Mouse (Mus musculus) CH12.LX (cell line): ENCODE results near the gene Sdccag8. TPM values are rescaled to one million over a fixed set of nuclear protein-coding genes. Genes with fewer than 3 reads are reported as not detected.

Experiments used
- DNase-seq: peaks from one replicate; pipeline ENCODE4 v3.0.0-alpha.2; 2013; ENCODE audit errors: extremely low read depth
- H3K27ac ChIP-seq: 2 replicates; pipeline ENCODE4 v1.5.1; 2012; ENCODE audit warnings: low read depth, mild to moderate bottlenecking, control low read depth, moderate library complexity; ENCODE audit not compliant: insufficient read depth
- H3K27me3 ChIP-seq: replicated peaks from 2 replicates; pipeline ENCODE3; 2012; ENCODE audit warnings: inconsistent platforms
- H3K36me3 ChIP-seq, 2 experiments: replicated peaks in 1 of 2; 2 replicates each; pipeline versions ENCODE3 to v1.6.1; 2012; ENCODE audit warnings: inconsistent platforms in 1 of 2, low read length in 1 of 2, mild to moderate bottlenecking in 1 of 2, mixed read lengths in 1 of 2, moderate library complexity in 1 of 2; ENCODE audit not compliant: control insufficient read depth in 1 of 2, insufficient read depth in 1 of 2
- H3K4me1 ChIP-seq, 2 experiments: 2 replicates each; pipeline ENCODE4 v1.6.1; 2012; ENCODE audit warnings: inconsistent platforms in 1 of 2, moderate library complexity in 1 of 2; ENCODE audit not compliant: insufficient read depth in 2 of 2, control insufficient read depth in 1 of 2
- H3K4me2 ChIP-seq: 2 replicates; pipeline ENCODE4 v1.6.1; 2012; ENCODE audit warnings: low read depth, mild to moderate bottlenecking, control low read depth; ENCODE audit not compliant: poor library complexity, insufficient read depth, severe bottlenecking
- H3K4me3 ChIP-seq, 3 experiments: fragments of 150-350 bp in 1 of 3; sonication (generic) in 1 of 3; replicated peaks in 1 of 3; 2 replicates each; pipeline versions ENCODE3 to v1.5.1; 2011 to 2012; ENCODE audit warnings: low read depth in 2 of 3, low read length in 2 of 3, mild to moderate bottlenecking in 2 of 3, moderate library complexity in 2 of 3, control low read depth in 1 of 3, improper control_type of control experiment in 1 of 3, inconsistent platforms in 1 of 3, mixed read lengths in 1 of 3; ENCODE audit not compliant: poor library complexity in 1 of 3
- H3K79me2 ChIP-seq: replicated peaks from 2 replicates; pipeline ENCODE4 v1.6.1; 2012; ENCODE audit warnings: mild to moderate bottlenecking, moderate library complexity; ENCODE audit not compliant: control insufficient read depth, poor library complexity, insufficient read depth, severe bottlenecking; ENCODE audit errors: extremely low read depth
- H3K9ac ChIP-seq: 2 replicates; pipeline ENCODE4 v1.6.1; 2012; ENCODE audit warnings: low read depth, mild to moderate bottlenecking, control low read depth, moderate library complexity; ENCODE audit not compliant: insufficient read depth
- H3K9me3 ChIP-seq: replicated peaks from 2 replicates; pipeline ENCODE3; 2012; ENCODE audit warnings: low read length, inconsistent platforms, mixed read lengths
- BHLHE40 ChIP-seq: IDR thresholded peaks from 2 replicates; pipeline ENCODE4 v1.6.1; 2011; ENCODE audit warnings: mild to moderate bottlenecking, low read depth, low read length, improper control_type of control experiment
- CHD1 ChIP-seq: IDR thresholded peaks from 2 replicates; pipeline ENCODE4 v1.6.1; 2012; ENCODE audit warnings: low read depth, low read length, improper control_type of control experiment, inconsistent platforms
- CTCF ChIP-seq, 2 experiments: IDR thresholded peaks in 1 of 2; conservative IDR thresholded peaks in 1 of 2; 2 replicates each; pipeline ENCODE4 v1.5.1; 2011 to 2012; ENCODE audit warnings: low read depth in 2 of 2, low read length in 2 of 2, improper control_type of control experiment in 1 of 2, inconsistent platforms in 1 of 2, mild to moderate bottlenecking in 1 of 2, moderate library complexity in 1 of 2
- ELF1 ChIP-seq: IDR thresholded peaks from 2 replicates; pipeline ENCODE4 v1.6.1; 2014; ENCODE audit warnings: low read depth, mild to moderate bottlenecking, inconsistent platforms, low read length, improper control_type of control experiment
- ETS1 ChIP-seq: conservative IDR thresholded peaks from 2 replicates; pipeline ENCODE4 v1.6.1; 2012; ENCODE audit warnings: low read depth, mild to moderate bottlenecking, inconsistent platforms, low read length, improper control_type of control experiment, moderate library complexity
- GABPA ChIP-seq: IDR thresholded peaks from 2 replicates; pipeline ENCODE4 v1.6.1; 2012; ENCODE audit warnings: low read depth, low read length, improper control_type of control experiment, inconsistent platforms; ENCODE audit not compliant: insufficient replicate concordance
- HCFC1 ChIP-seq: IDR thresholded peaks from 2 replicates; pipeline ENCODE4 v1.6.1; 2012; ENCODE audit warnings: low read depth, mild to moderate bottlenecking, inconsistent platforms, low read length, improper control_type of control experiment
- IRF4 ChIP-seq: IDR thresholded peaks from 2 replicates; pipeline ENCODE4 v1.6.1; 2014; ENCODE audit warnings: low read depth, mild to moderate bottlenecking, inconsistent platforms, low read length, improper control_type of control experiment
- JUND ChIP-seq: conservative IDR thresholded peaks from 2 replicates; pipeline ENCODE4 v1.6.1; 2011; ENCODE audit warnings: low read depth, low read length, improper control_type of control experiment
- KAT2A ChIP-seq: IDR thresholded peaks from 2 replicates; pipeline ENCODE4 v1.6.1; 2012; ENCODE audit warnings: low read length, improper control_type of control experiment, inconsistent platforms; ENCODE audit not compliant: insufficient replicate concordance
- MAFK ChIP-seq: IDR thresholded peaks from 2 replicates; pipeline ENCODE4 v1.6.1; 2011; ENCODE audit warnings: low read length, improper control_type of control experiment; ENCODE audit not compliant: insufficient replicate concordance
- MEF2A ChIP-seq: IDR thresholded peaks from 2 replicates; pipeline ENCODE4 v1.6.1; 2014; ENCODE audit warnings: low read depth, mild to moderate bottlenecking, inconsistent platforms, low read length, improper control_type of control experiment, borderline replicate concordance
- MXI1 ChIP-seq: IDR thresholded peaks from 2 replicates; pipeline ENCODE4 v1.6.1; 2011; ENCODE audit warnings: mild to moderate bottlenecking, low read depth, low read length, improper control_type of control experiment
- MYC ChIP-seq: IDR thresholded peaks from 2 replicates; pipeline ENCODE4 v1.6.1; 2011; ENCODE audit warnings: low read depth, mild to moderate bottlenecking, improper control_type of control experiment, low read length
- NELFE ChIP-seq: IDR thresholded peaks from 2 replicates; pipeline ENCODE4 v1.6.1; 2011; ENCODE audit warnings: low read depth, low read length, improper control_type of control experiment
- NRF1 ChIP-seq: IDR thresholded peaks from 2 replicates; pipeline ENCODE4 v1.6.1; 2014; ENCODE audit warnings: low read depth, mild to moderate bottlenecking, inconsistent platforms, low read length, improper control_type of control experiment, moderate library complexity
- PAX5 ChIP-seq: IDR thresholded peaks from 2 replicates; pipeline ENCODE4 v1.6.1; 2012; ENCODE audit warnings: low read length, inconsistent platforms, mixed read lengths
- RAD21 ChIP-seq: IDR thresholded peaks from 2 replicates; pipeline ENCODE4 v1.6.1; 2011; ENCODE audit warnings: low read depth, mild to moderate bottlenecking, low read length, improper control_type of control experiment, moderate library complexity
- SIN3A ChIP-seq: IDR thresholded peaks from 2 replicates; pipeline ENCODE4 v1.6.1; 2012; ENCODE audit warnings: low read length, improper control_type of control experiment, inconsistent platforms
- SMC3 ChIP-seq: IDR thresholded peaks from 2 replicates; pipeline ENCODE4 v1.6.1; 2011; ENCODE audit warnings: low read depth, low read length, improper control_type of control experiment
- UBTF ChIP-seq: IDR thresholded peaks from 2 replicates; pipeline ENCODE4 v1.6.1; 2012; ENCODE audit warnings: low read depth, mild to moderate bottlenecking, inconsistent platforms, low read length, improper control_type of control experiment, moderate library complexity
- ZC3H11A ChIP-seq: IDR thresholded peaks from 2 replicates; pipeline ENCODE4 v1.6.1; 2012; ENCODE audit warnings: low read depth, mild to moderate bottlenecking, inconsistent platforms, low read length, improper control_type of control experiment
- dilution Hi-C: fragments of 300-500 bp; cut with MboI; formaldehyde crosslinking; loops from 2 replicates; pipeline ENCODE4 v1.14.3; 2020; ENCODE audit warnings: low sequenced_read_pairs; ENCODE audit not compliant: extremely low pct_unique_long_range_greater_than_20kb, extremely low pct_ligation_motif_present
- in situ Hi-C: fragments of 300-500 bp; cut with MboI; formaldehyde crosslinking; loops from 3 replicates; pipeline ENCODE4 v1.14.3; 2019; ENCODE audit warnings: low sequenced_read_pairs, low pct_ligation_motif_present, low pct_unique_long_range_greater_than_20kb, mixed read lengths
- polyA plus RNA-seq: library from polyadenylated mRNA; unstranded; fragments of >175 nt; gene quantifications from 2 replicates; pipeline ENCODE4 v1.2.1, GENCODE M21; 2012; ENCODE audit warnings: low read depth; ENCODE audit not compliant: insufficient read length
- total RNA-seq, 2 experiments: library from RNA; depleted of rRNA; stranded (reverse); fragments of 300-350 nt in 1 of 2; fragments of >200 nt in 1 of 2; gene quantifications; 2 replicates each; pipeline ENCODE4 v1.2.3; 2012 to 2014

Sdccag8 gene
- total and polyA plus RNA-seq, 3 experiments, result 10.7 to 18.7 (median 10.9) TPM

- no peaks in the 10 kb centered on the region for H3K9me3 ChIP-seq
- peaks cover 3 to 22% of the 10 kb centered on the region in 2 experiments for H3K36me3 ChIP-seq
- H3K9ac ChIP-seq, result no peak overlapping the region
- dilution Hi-C loops (no loop called here), in situ Hi-C loops (loop anchor here (5.0 to 25.0 kb wide), 2 partner anchors 145 to 650 kb away; no protein-coding TSS in a partner anchor)
- no peaks in the 10 kb centered on the region for H3K79me2 ChIP-seq
- no peaks in the 10 kb centered on the region for H3K27me3 ChIP-seq
- TF ChIP-seq ZC3H11A, result peak; percentile 85
- TF ChIP-seq KAT2A, result no peak
- TF ChIP-seq SIN3A, result no peak
- no peak for TF ChIP-seq CHD1
- no peak for TF ChIP-seq ELF1
- peak; percentile 19; the same call in 1 of the 2 replicates for TF ChIP-seq HCFC1
- 0 out of 2 replicates have a peak, but pooled peaks have one; percentile 38 for TF ChIP-seq JUND
- TF ChIP-seq MYC, result 0 out of 2 replicates have a peak, but pooled peaks have one; percentile 16
- peak; percentile 99 for TF ChIP-seq RAD21
- peak; percentile 58; the same call in 1 of the 2 replicates for TF ChIP-seq IRF4
- TF ChIP-seq BHLHE40, result 0 out of 2 replicates have a peak, but pooled peaks have one; percentile 18
- TF ChIP-seq SMC3, result peak; percentile 94
- peak; percentile 80 to 88 for TF ChIP-seq CTCF (conservative IDR thresholded peaks at IDR 0.05 in 1 of 2, IDR thresholded peaks at IDR 0.05 in 1 of 2; ENCODE audit: low read depth in 2 of 2, low read length in 2 of 2)
- peak; percentile 77 for DNase-seq
- H3K27ac ChIP-seq, result no peak overlapping the region
- no peak overlapping the region for H3K4me2 ChIP-seq
- H3K4me3 ChIP-seq, result no peak overlapping the region
- no peaks in the 10 kb centered on the region for H3K4me1 ChIP-seq
These were observed 47.7 kb downstream of the Sdccag8 start for GRCm38 (mm10) chr1:176861981-176862644.

GRCm38 (mm10) chr1:176870501-176870900, 56.0 kb downstream of the Sdccag8 start:
- Histone ChIP-seq H3K79me2 (no peaks in the 10 kb centered on the region), H3K4me1 (peaks cover 0 to 2% of the 10 kb centered on the region in 2 experiments; a peak in 1 of 4 replicates), H3K9me3 (no peaks in the 10 kb centered on the region), H3K4me3 (no peak overlapping the region), H3K4me2 (no peak overlapping the region), H3K27ac (no peak overlapping the region), H3K36me3 (peaks cover 36 to 61% of the 10 kb centered on the region in 2 experiments), H3K9ac (no peak overlapping the region), H3K27me3 (no peaks in the 10 kb centered on the region)
- in situ Hi-C loops, result loop anchor here (25.0 kb wide), 1 partner anchor 658 kb away; no protein-coding TSS in a partner anchor
- DNase-seq, result no peak
- no peak for TF ChIP-seq MEF2A
- no peak for TF ChIP-seq SMC3
- TF ChIP-seq MXI1, result no peak
- no peak for TF ChIP-seq ETS1
- TF ChIP-seq NELFE, result no peak
- TF ChIP-seq UBTF, result no peak
- no peak for TF ChIP-seq CHD1
- TF ChIP-seq MYC, result no peak
- no peak for TF ChIP-seq NRF1
- TF ChIP-seq MAFK, result no peak
- no peak for TF ChIP-seq GABPA
- no peak for TF ChIP-seq PAX5
- dilution Hi-C loops, result no loop called here
